Mouse (Mus musculus): ENCODE results near the gene Psph. TPM values are rescaled to one million over a fixed set of nuclear protein-coding genes. Genes with fewer than 3 reads are reported as not detected.
"Not testable (repeated sequence)": the region's sequence is repeated elsewhere in the genome, so short reads cannot be mapped to it uniquely, and the experiment has no call there.

The Psph gene
- polyA plus RNA-seq (2012; rRNA removed): 32.9 and 36.8 TPM in 2 replicates

DNA sequence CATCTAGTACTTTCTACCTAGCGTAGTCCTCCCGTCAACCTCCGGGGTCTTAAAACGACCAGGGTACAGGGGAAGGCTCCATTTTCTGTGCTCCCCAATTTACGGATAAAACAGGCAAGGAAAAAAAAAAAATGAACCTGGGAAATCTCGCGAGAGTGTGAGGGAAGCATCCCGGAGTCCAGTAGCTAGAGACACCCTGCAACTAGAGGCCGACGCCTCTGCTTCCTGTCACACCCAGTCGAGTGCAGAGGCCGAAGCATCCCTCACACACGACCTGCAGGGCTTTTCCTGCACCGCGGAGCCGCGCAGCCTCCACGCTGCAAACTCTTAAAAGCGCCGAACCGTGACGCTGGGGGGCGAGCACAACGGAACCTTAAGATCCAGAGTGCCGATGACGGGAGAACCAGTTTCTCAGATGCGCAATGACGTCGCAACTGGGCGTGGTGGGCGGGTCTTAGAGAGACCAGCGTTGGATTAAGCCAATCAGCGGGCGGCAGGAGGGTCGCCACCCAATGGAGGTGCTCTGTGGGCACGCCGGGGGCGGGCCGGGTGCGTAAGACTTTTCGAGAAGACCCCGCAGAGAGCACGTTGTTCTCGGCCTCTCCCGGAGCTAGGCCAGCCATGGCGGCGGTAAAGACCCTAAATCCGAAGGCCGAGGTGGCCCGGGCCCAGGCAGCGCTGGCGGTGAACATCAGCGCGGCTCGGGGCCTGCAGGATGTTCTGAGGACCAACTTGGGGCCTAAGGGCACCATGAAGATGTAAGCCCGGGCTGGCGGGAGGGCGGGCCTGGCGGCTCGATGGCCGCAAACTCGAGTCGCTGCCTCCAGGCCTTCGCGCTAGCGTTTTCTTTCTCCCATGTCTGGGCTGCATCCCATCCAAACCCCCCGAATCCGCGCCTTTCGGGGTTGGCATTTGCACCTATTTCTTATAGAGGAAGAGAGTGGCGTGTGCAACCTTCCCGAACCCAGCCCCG, at the start of gene Psph:
Gene Psph, minus strand, starts transcription at position 632 of the 973 bp plus-strand sequence.
- peak; percentile 95 for DNase-seq

DNA sequence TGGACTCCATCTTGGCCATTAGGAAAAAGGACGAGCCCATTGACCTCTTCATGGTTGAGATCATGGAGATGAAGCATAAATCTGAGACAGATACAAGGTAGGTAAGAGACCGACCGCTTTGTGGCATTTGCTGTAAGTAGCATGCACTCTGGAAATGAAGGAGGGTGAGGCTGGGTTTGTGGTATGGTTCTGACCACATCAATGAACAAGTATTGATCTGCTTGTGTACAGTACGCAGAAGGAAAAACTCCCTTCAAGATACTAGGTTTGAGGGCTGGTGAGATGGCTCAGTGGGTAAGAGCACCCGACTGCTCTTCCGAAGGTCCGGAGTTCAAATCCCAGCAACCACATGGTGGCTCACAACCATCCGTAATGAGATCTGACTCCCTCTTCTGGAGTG, 3.3 kb upstream of the Psph start:
- not testable (repeated sequence) for H3K27me3 ChIP-seq (ENCODE audit: control insufficient read depth, insufficient read depth, low read length); H3K4me3 ChIP-seq (ENCODE audit: control insufficient read depth, insufficient read depth, low read length); H3K27ac ChIP-seq (ENCODE audit: control insufficient read depth, insufficient read depth, low read length); H3K4me1 ChIP-seq (replicated peaks; ENCODE audit: control insufficient read depth, insufficient read depth, low read length); DNase-seq
- peaks cover 56% of the 10 kb centered on the region for H3K36me3 ChIP-seq (ENCODE audit: control insufficient read depth, insufficient read depth, low read length)
- WGBS: 76% methylated on average over 8 of the region's 8 CpGs

More for the DNA sequence above, at the start of gene Psph:
- Histone ChIP-seq H3K4me3 (ENCODE audit: control insufficient read depth, insufficient read depth, low read length) (peak within 1 kb of the TSS; percentile 85), H3K27me3 (ENCODE audit: control insufficient read depth, insufficient read depth, low read length) (no peaks in the 10 kb centered on the region), H3K36me3 (ENCODE audit: control insufficient read depth, insufficient read depth, low read length) (peaks cover 31% of the 10 kb centered on the region), H3K4me1 (replicated peaks; ENCODE audit: control insufficient read depth, insufficient read depth, low read length) (peaks cover 2% of the 10 kb centered on the region; the same call in 1 of the 2 replicates), H3K27ac (ENCODE audit: control insufficient read depth, insufficient read depth, low read length) (peak within 1 kb of the TSS; percentile 76)
- TF ChIP-seq POLR2A (IDR thresholded peaks at IDR 0.05; ENCODE audit: control insufficient read depth, extremely low read depth, insufficient read depth, low read length, poor library complexity) (peak; percentile 57), CTCF (IDR thresholded peaks at IDR 0.05; ENCODE audit: borderline replicate concordance, control insufficient read depth, extremely low read depth, insufficient read depth, low read length, poor library complexity) (peak; percentile 51; the same call in 1 of the 2 replicates)
- under 1% methylated on average over 73 of the region's 73 CpGs for WGBS

DNA sequence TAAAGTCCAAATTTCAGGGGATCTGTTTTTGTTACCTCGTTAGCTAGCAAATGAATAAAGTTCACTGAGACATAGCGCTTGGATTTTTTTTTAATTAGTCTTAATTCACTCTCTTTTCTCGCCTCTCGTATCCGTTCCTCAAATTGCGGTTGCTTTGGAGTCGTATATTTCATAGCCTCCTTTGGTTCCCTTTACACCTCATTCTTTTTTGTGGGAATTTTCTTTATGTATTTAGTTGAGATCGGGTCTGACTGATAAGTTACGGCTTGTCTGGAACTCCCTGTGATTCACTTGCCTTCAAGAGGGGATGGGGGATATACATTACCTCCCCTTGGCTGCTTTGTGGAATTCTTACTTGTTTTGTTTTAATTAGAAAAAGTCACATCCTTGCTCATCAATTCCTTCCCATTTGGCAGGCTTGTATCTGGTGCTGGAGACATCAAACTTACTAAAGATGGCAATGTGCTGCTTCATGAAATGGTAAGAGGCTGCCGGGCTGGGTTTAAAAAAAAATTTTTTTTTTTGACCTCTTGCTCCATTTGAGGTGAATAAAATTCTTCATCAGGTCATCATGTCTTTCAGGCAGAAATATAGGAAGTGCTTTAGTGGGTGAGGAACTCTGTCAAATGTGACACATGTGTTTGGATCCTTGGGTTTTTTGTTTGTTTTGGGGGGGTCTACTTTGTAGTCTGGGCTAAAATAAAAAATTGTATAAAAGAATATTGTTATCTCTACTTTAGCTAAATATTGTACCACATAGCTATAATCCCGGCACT, 757 bp upstream of the Psph start:
- WGBS: 12% methylated on average over 11 of the region's 11 CpGs
- peaks cover 2% of the 10 kb centered on the region; the same call in 1 of the 2 replicates for H3K4me1 ChIP-seq (replicated peaks; ENCODE audit: control insufficient read depth, insufficient read depth, low read length)
- no peak for DNase-seq
- TF ChIP-seq CTCF (IDR thresholded peaks at IDR 0.05; ENCODE audit: borderline replicate concordance, control insufficient read depth, extremely low read depth, insufficient read depth, low read length, poor library complexity) (no peak), POLR2A (IDR thresholded peaks at IDR 0.05; ENCODE audit: control insufficient read depth, extremely low read depth, insufficient read depth, low read length, poor library complexity) (no peak)
- peaks cover 40% of the 10 kb centered on the region for H3K36me3 ChIP-seq (ENCODE audit: control insufficient read depth, insufficient read depth, low read length)
- H3K27ac ChIP-seq (ENCODE audit: control insufficient read depth, insufficient read depth, low read length): peak overlapping the region; percentile 32; the same call in 1 of the 2 replicates
- no peaks in the 10 kb centered on the region for H3K27me3 ChIP-seq (ENCODE audit: control insufficient read depth, insufficient read depth, low read length)
- peak overlapping the region; percentile 85 for H3K4me3 ChIP-seq (ENCODE audit: control insufficient read depth, insufficient read depth, low read length)

DNA sequence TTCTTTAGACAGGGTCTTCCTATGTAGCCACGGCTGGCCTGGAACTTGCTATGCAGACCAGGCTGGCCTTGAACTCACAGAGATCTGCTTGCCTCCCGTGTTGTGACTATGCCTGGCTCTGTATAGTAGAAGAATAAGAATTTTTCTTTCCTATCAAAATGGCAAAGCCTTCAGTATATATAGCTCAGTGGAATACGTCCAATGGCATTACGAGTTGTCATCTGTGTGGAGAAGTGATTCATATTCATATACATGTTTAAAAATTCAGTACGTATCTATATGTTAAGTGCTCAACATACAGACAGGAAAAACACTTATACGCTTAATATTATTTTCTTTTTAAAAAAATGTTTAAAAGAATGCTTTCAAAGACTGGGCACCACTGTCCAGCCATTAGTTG, 1.1 kb downstream of the Psph start:
- DNase-seq: no peak
- TF ChIP-seq POLR2A (IDR thresholded peaks at IDR 0.05; ENCODE audit: control insufficient read depth, extremely low read depth, insufficient read depth, low read length, poor library complexity) (no peak), CTCF (IDR thresholded peaks at IDR 0.05; ENCODE audit: borderline replicate concordance, control insufficient read depth, extremely low read depth, insufficient read depth, low read length, poor library complexity) (no peak)
- H3K4me1 ChIP-seq (replicated peaks; ENCODE audit: control insufficient read depth, insufficient read depth, low read length): peaks cover 2% of the 10 kb centered on the region; the same call in 1 of the 2 replicates
- H3K4me3 ChIP-seq (ENCODE audit: control insufficient read depth, insufficient read depth, low read length): no peak overlapping the region
- H3K27me3 ChIP-seq (ENCODE audit: control insufficient read depth, insufficient read depth, low read length): no peaks in the 10 kb centered on the region
- peak overlapping the region; percentile 37 for H3K27ac ChIP-seq (ENCODE audit: control insufficient read depth, insufficient read depth, low read length)
- H3K36me3 ChIP-seq (ENCODE audit: control insufficient read depth, insufficient read depth, low read length): peaks cover 23% of the 10 kb centered on the region
- 84% methylated on average over 6 of the region's 6 CpGs for WGBS

DNA sequence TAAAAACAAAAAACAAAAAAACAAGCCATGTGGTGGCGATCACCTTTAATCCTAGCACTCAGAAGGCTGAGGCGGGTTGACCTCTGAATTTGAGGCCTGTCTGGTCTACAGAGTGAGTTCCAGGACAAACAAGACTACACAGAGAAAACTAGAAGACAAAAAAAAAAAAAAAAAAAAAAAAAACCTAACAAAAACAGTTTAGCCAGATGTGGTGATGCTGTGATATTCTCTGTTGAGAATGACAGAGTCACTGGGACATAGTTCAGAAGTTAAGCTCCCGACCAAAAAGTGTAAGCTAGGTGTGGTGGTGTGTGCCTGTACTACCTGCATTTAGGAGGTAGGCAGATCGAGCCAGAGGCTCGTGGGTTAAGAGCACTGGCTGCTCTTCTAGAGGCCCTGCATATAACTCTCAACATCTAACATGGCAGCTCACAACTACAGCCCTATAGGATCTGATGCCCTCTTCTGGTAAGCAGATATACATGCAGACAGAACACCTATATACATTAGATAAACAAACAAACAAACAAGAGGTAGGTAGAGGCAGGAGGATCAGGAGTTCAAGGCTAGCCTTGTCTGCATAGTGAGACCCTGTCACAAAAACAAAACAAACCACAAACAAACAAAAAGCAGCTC, 1.9 kb downstream of the Psph start:
- H3K36me3 ChIP-seq (ENCODE audit: control insufficient read depth, insufficient read depth, low read length): peaks cover 17% of the 10 kb centered on the region
- H3K27ac ChIP-seq (ENCODE audit: control insufficient read depth, insufficient read depth, low read length): no peak overlapping the region
- 95% methylated on average over 5 of the region's 5 CpGs for WGBS

DNA sequence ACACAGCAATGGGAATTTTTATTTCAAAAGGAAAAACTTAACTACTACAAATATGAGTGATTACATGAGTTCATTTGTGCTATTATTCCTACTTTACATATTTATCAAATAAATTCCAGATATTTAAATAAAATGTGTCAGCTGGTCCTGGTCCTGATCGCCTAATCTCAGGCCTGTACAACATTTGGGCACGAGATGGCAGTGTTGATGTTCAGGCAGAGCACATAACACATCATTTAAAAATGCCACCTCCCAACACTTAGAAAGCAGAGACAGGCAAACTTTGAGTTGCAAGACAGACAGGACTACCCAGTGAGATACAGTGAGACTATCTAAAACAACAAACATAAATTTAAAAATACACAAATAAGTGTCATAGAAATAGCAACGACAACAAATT, 5.0 kb downstream of the Psph start:
- no peak overlapping the region for H3K4me3 ChIP-seq (ENCODE audit: control insufficient read depth, insufficient read depth, low read length)
- WGBS: 50% methylated on average over 3 of the region's 3 CpGs
- H3K36me3 ChIP-seq (ENCODE audit: control insufficient read depth, insufficient read depth, low read length): no peaks in the 10 kb centered on the region
- H3K4me1 ChIP-seq (replicated peaks; ENCODE audit: control insufficient read depth, insufficient read depth, low read length): peaks cover 8% of the 10 kb centered on the region
- H3K27me3 ChIP-seq (ENCODE audit: control insufficient read depth, insufficient read depth, low read length): no peaks in the 10 kb centered on the region
- no peak for DNase-seq
- H3K27ac ChIP-seq (ENCODE audit: control insufficient read depth, insufficient read depth, low read length): no peak overlapping the region
- TF ChIP-seq CTCF (IDR thresholded peaks at IDR 0.05; ENCODE audit: borderline replicate concordance, control insufficient read depth, extremely low read depth, insufficient read depth, low read length, poor library complexity) (no peak), POLR2A (IDR thresholded peaks at IDR 0.05; ENCODE audit: control insufficient read depth, extremely low read depth, insufficient read depth, low read length, poor library complexity) (no peak)

More for the DNA sequence above, 1.9 kb downstream of the Psph start:
- DNase-seq: no peak
- no peak overlapping the region for H3K4me3 ChIP-seq (ENCODE audit: control insufficient read depth, insufficient read depth, low read length)
- no peaks in the 10 kb centered on the region for H3K27me3 ChIP-seq (ENCODE audit: control insufficient read depth, insufficient read depth, low read length)
- TF ChIP-seq CTCF (IDR thresholded peaks at IDR 0.05; ENCODE audit: borderline replicate concordance, control insufficient read depth, extremely low read depth, insufficient read depth, low read length, poor library complexity) (no peak), POLR2A (IDR thresholded peaks at IDR 0.05; ENCODE audit: control insufficient read depth, extremely low read depth, insufficient read depth, low read length, poor library complexity) (no peak)
- H3K4me1 ChIP-seq (replicated peaks; ENCODE audit: control insufficient read depth, insufficient read depth, low read length): peaks cover 2% of the 10 kb centered on the region; the same call in 1 of the 2 replicates
